Mouse (Mus musculus) small intestine, adult 2 months (tissue): ENCODE results near the gene Gyg. TPM values are rescaled to one million over a fixed set of nuclear protein-coding genes. Genes with fewer than 3 reads are reported as not detected.
"Not testable (repeated sequence)": the region's sequence is repeated elsewhere in the genome, so short reads cannot be mapped to it uniquely, and the experiment has no call there.

Source experiments
- H3K27ac ChIP-seq: fragments of 200-500 bp; 2 replicates; pipeline ENCODE4 v1.5.1; 2012; ENCODE audit warnings: low read depth, low read length, control low read depth, inconsistent platforms; ENCODE audit not compliant: insufficient read depth
- H3K27me3 ChIP-seq: fragments of 200-500 bp; 2 replicates; pipeline ENCODE4 v1.6.1; 2012; ENCODE audit warnings: mild to moderate bottlenecking, moderate library complexity, low read length, inconsistent platforms; ENCODE audit not compliant: control insufficient read depth, insufficient read depth
- H3K36me3 ChIP-seq: fragments of 200-500 bp; 2 replicates; pipeline ENCODE4 v1.6.1; 2012; ENCODE audit warnings: mild to moderate bottlenecking, low read length, control low read depth, inconsistent platforms; ENCODE audit not compliant: control insufficient read depth, insufficient read depth
- H3K4me1 ChIP-seq: fragments of 200-500 bp; 2 replicates; pipeline ENCODE4 v1.6.1; 2012; ENCODE audit warnings: low read length, inconsistent platforms, mixed read lengths; ENCODE audit not compliant: control insufficient read depth, insufficient read depth, insufficient read length
- H3K4me3 ChIP-seq: fragments of 200-500 bp; 2 replicates; pipeline ENCODE4 v1.5.1; 2012; ENCODE audit warnings: low read depth, mild to moderate bottlenecking, control low read depth, inconsistent platforms, low read length, moderate library complexity
- CTCF ChIP-seq: fragments of 200-500 bp; IDR thresholded peaks from 2 replicates; pipeline ENCODE4 v1.5.1; 2012; ENCODE audit warnings: low read depth, mild to moderate bottlenecking, control low read depth, inconsistent platforms, low read length, moderate library complexity, mixed read lengths; ENCODE audit not compliant: insufficient replicate concordance, insufficient read length; ENCODE audit errors: extremely low read depth
- POLR2A ChIP-seq: fragments of 200-500 bp; IDR thresholded peaks from 2 replicates; pipeline ENCODE4 v1.6.1; 2012; ENCODE audit warnings: low read depth, mild to moderate bottlenecking, control low read depth, inconsistent platforms, low read length, moderate library complexity
- WGBS: fragments of 180-500 bp; shearing (Covaris S2); methylation state at CpG from one replicate; pipeline ENCODE4 v1.1.7; 2018; 5-methylcytosine and 5-hydroxymethylcytosine counted together
- polyA plus RNA-seq: library from polyadenylated mRNA; depleted of rRNA; stranded (reverse); fragments of >200 nt; gene quantifications from 2 replicates; pipeline ENCODE4 v1.2.3, GENCODE M21; 2012

Gyg gene
- polyA plus RNA-seq, 1 experiment: 4.3 TPM

- TF ChIP-seq CTCF (no peak), POLR2A (no peak)
- no peak overlapping the region for H3K4me3 ChIP-seq
- no peaks in the 10 kb centered on the region for H3K27me3 ChIP-seq
- peaks cover 1% of the 10 kb centered on the region for H3K36me3 ChIP-seq
- no peak overlapping the region for H3K27ac ChIP-seq
- H3K4me1 ChIP-seq: no peaks in the 10 kb centered on the region; the same call in 1 of the 2 replicates
- 77% methylated on average over 2 of the region's 2 CpGs for WGBS
These were observed 23.8 kb downstream of the Gyg start for GRCm38 (mm10) chr3:20131350-20131720.

GRCm38 (mm10) chr3:20130456-20131349, 24.4 kb downstream of the Gyg start:
- WGBS: 87% methylated on average over 8 of the region's 8 CpGs
- H3K36me3 ChIP-seq: peaks cover 2% of the 10 kb centered on the region
- TF ChIP-seq POLR2A: no peak
- no peak for TF ChIP-seq CTCF

GRCm38 (mm10) chr3:20129491-20129890, 25.6 kb downstream of the Gyg start:
- Histone ChIP-seq H3K4me3 (no peak overlapping the region), H3K27ac (no peak overlapping the region), H3K36me3 (peaks cover 2% of the 10 kb centered on the region), H3K27me3 (no peaks in the 10 kb centered on the region), H3K4me1 (no peaks in the 10 kb centered on the region; the same call in 1 of the 2 replicates)
- TF ChIP-seq POLR2A: no peak
- 89% methylated on average over 5 of the region's 5 CpGs for WGBS

More at GRCm38 (mm10) chr3:20130456-20131349, 24.4 kb downstream of the Gyg start:
- H3K4me3 ChIP-seq: no peak overlapping the region
- H3K27ac ChIP-seq: no peak overlapping the region
- H3K27me3 ChIP-seq: no peaks in the 10 kb centered on the region
- H3K4me1 ChIP-seq: no peaks in the 10 kb centered on the region; the same call in 1 of the 2 replicates

- Histone ChIP-seq H3K4me3 (no peak overlapping the region), H3K27me3 (no peaks in the 10 kb centered on the region), H3K36me3 (peaks cover 6% of the 10 kb centered on the region), H3K27ac (no peak overlapping the region), H3K4me1 (no peaks in the 10 kb centered on the region; the same call in 1 of the 2 replicates)
- WGBS: 79% methylated on average over 2 of the region's 2 CpGs
- TF ChIP-seq CTCF: no peak
- TF ChIP-seq POLR2A: no peak
These were observed 28.0 kb downstream of the Gyg start for GRCm38 (mm10) chr3:20127047-20127595.

GRCm38 (mm10) chr3:20125604-20126003, 29.5 kb downstream of the Gyg start:
- Histone ChIP-seq H3K4me3 (no peak overlapping the region), H3K36me3 (peaks cover 6% of the 10 kb centered on the region), H3K27ac (no peak overlapping the region), H3K27me3 (no peaks in the 10 kb centered on the region), H3K4me1 (no peaks in the 10 kb centered on the region)
- WGBS: 87% methylated on average over 5 of the region's 5 CpGs
- TF ChIP-seq POLR2A: no peak

- 88% methylated on average over 5 of the region's 5 CpGs for WGBS
These were observed 33.5 kb downstream of the Gyg start for GRCm38 (mm10) chr3:20121582-20121981.

GRCm38 (mm10) chr3:20119686-20120244, 35.4 kb downstream of the Gyg start:
- H3K36me3 ChIP-seq: peaks cover 14% of the 10 kb centered on the region
- no peak for TF ChIP-seq CTCF
- TF ChIP-seq POLR2A: no peak
- no peaks in the 10 kb centered on the region for H3K4me1 ChIP-seq
- H3K4me3 ChIP-seq: no peak overlapping the region
- no peaks in the 10 kb centered on the region for H3K27me3 ChIP-seq
- no peak overlapping the region for H3K27ac ChIP-seq
- 76% methylated on average over 4 of the region's 4 CpGs for WGBS

More at GRCm38 (mm10) chr3:20121582-20121981, 33.5 kb downstream of the Gyg start:
- H3K27ac ChIP-seq, H3K4me3 ChIP-seq, H3K4me1 ChIP-seq, H3K27me3 ChIP-seq: not testable (repeated sequence)
- H3K36me3 ChIP-seq: peaks cover 14% of the 10 kb centered on the region
